Mouse (Mus musculus): ENCODE measurements around the gene Nwd1.

- TF ChIP-seq POLR2A (IDR thresholded peaks at IDR 0.05; ENCODE audit: borderline replicate concordance, control insufficient read depth, low read depth, low read length) (no peak), CTCF (IDR thresholded peaks at IDR 0.05; ENCODE audit: control insufficient read depth, insufficient read depth, low read length) (no peak)
Measured at GRCm38 (mm10) chr8:72716594-72716993, 70.1 kb downstream of the Nwd1 start.
